Mouse (Mus musculus): ENCODE results near the gene Ubox5. TPM values are rescaled to one million over a fixed set of nuclear protein-coding genes. Genes with fewer than 3 reads are reported as not detected.
A peak's percentile ranks its signal among the peaks of the same experiment; 100 is the strongest.

The Ubox5 gene
- polyA plus RNA-seq, 1 experiment from 2014 or later = 22.0 TPM

- Histone ChIP-seq H3K4me3 (peak overlapping the region; percentile 84), H3K9me3 (no peaks in the 10 kb centered on the region), H3K36me3 (replicated peaks) (peaks cover 42% of the 10 kb centered on the region), H3K27me3 (ENCODE audit: poor library complexity, severe bottlenecking) (peaks cover 30% of the 10 kb centered on the region), H3K4me1 (peaks cover 40% of the 10 kb centered on the region), H3K27ac (peak overlapping the region; percentile 90)
- 3% methylated on average over 37 of the region's 37 CpGs for WGBS
- no peak for DNase-seq (ENCODE audit: extremely low spot score, low spot score)
Measured at GRCm38 (mm10) chr2:130629080-130629838, 579 bp downstream of the Ubox5 start.

DNA sequence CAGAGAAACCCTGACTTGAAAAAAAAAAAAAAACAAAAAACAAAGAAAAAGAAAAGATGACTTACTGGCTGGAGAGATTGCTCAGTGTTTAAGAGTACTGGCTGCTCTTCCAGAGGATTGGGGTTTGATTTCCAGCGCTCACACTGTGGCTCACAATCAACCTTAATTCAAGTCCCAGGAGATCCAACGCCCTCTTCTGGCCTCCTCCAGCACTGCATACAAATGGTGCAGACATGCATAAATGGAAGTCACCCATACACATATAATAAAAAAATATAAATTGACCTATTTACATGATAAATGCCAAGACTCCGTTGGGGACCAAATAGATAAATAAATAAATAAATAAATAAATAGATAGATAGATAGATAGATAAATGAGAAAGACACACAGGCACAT, 1.4 kb downstream of the Ubox5 start:
- Histone ChIP-seq H3K27me3 (ENCODE audit: poor library complexity, severe bottlenecking) (peaks cover 22% of the 10 kb centered on the region), H3K36me3 (replicated peaks) (peaks cover 50% of the 10 kb centered on the region), H3K4me3 (peak overlapping the region; percentile 84), H3K9me3 (no peaks in the 10 kb centered on the region), H3K4me1 (peaks cover 32% of the 10 kb centered on the region), H3K27ac (no peak overlapping the region)
- 67% methylated on average over 3 of the region's 3 CpGs for WGBS
- no peak for DNase-seq (ENCODE audit: extremely low spot score, low spot score)

- Histone ChIP-seq H3K4me1 (no peaks in the 10 kb centered on the region), H3K27me3 (ENCODE audit: poor library complexity, severe bottlenecking) (no peaks in the 10 kb centered on the region), H3K4me3 (no peak overlapping the region), H3K36me3 (replicated peaks) (peaks cover 91% of the 10 kb centered on the region), H3K27ac (no peak overlapping the region), H3K9me3 (no peaks in the 10 kb centered on the region)
- no peak for DNase-seq (ENCODE audit: extremely low spot score, low spot score)
- 93% methylated on average over 7 of the region's 7 CpGs for WGBS
Measured at GRCm38 (mm10) chr2:130618972-130619371, 10.9 kb downstream of the Ubox5 start.

DNA sequence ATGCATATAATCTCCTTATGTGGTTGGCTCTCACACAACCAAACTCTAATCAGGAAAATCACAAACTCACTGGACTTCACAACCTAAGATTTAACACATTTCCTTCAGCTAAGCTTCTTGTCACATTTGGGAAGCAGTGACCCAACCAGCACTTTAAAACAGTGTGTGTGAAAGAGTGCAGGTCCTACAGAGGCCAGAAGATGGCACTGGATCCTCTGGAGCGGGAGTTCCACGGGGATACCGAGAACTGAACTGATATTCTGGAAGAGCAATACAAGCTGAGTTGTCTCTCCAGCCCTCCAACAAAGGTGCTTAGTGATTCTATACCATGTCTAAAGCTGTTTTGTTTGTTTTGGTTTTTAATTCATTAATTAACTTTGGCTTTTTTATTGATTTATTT, 16.7 kb downstream of the Ubox5 start:
- no peaks in the 10 kb centered on the region for H3K9me3 ChIP-seq
- H3K36me3 ChIP-seq (replicated peaks) = peaks cover 58% of the 10 kb centered on the region
- H3K27ac ChIP-seq = no peak overlapping the region
- H3K27me3 ChIP-seq (ENCODE audit: poor library complexity, severe bottlenecking) = no peaks in the 10 kb centered on the region
- no peaks in the 10 kb centered on the region for H3K4me1 ChIP-seq
- WGBS = 69% methylated on average over 3 of the region's 3 CpGs
- H3K4me3 ChIP-seq = no peak overlapping the region
- no peak for DNase-seq (ENCODE audit: extremely low spot score, low spot score)

- peaks cover 71% of the 10 kb centered on the region for H3K36me3 ChIP-seq (replicated peaks)
- no peaks in the 10 kb centered on the region for H3K9me3 ChIP-seq
- no peak overlapping the region for H3K4me3 ChIP-seq
- no peaks in the 10 kb centered on the region for H3K4me1 ChIP-seq
- H3K27ac ChIP-seq = no peak overlapping the region
- H3K27me3 ChIP-seq (ENCODE audit: poor library complexity, severe bottlenecking) = no peaks in the 10 kb centered on the region
- 93% methylated on average over 4 of the region's 4 CpGs for WGBS
- DNase-seq (ENCODE audit: extremely low spot score, low spot score) = no peak
Measured at GRCm38 (mm10) chr2:130602195-130602594, 27.6 kb downstream of the Ubox5 start.

- Histone ChIP-seq H3K4me1 (no peaks in the 10 kb centered on the region), H3K36me3 (replicated peaks) (peaks cover 89% of the 10 kb centered on the region), H3K27ac (no peak overlapping the region), H3K4me3 (no peak overlapping the region), H3K9me3 (no peaks in the 10 kb centered on the region), H3K27me3 (ENCODE audit: poor library complexity, severe bottlenecking) (no peaks in the 10 kb centered on the region)
- DNase-seq (ENCODE audit: extremely low spot score, low spot score) = no peak
- WGBS = 80% methylated on average over 3 of the region's 3 CpGs
Measured at GRCm38 (mm10) chr2:130598399-130598798, 31.4 kb downstream of the Ubox5 start.

GRCm38 (mm10) chr2:130597601-130598010, 32.2 kb downstream of the Ubox5 start:
- no peak overlapping the region for H3K27ac ChIP-seq
- H3K4me1 ChIP-seq = no peaks in the 10 kb centered on the region
- H3K4me3 ChIP-seq = no peak overlapping the region
- no peak for DNase-seq (ENCODE audit: extremely low spot score, low spot score)
- no peaks in the 10 kb centered on the region for H3K9me3 ChIP-seq
- 37% methylated on average over 1 of the region's 1 CpGs for WGBS
- H3K27me3 ChIP-seq (ENCODE audit: poor library complexity, severe bottlenecking) = no peaks in the 10 kb centered on the region
- peaks cover 89% of the 10 kb centered on the region for H3K36me3 ChIP-seq (replicated peaks)

- no peak overlapping the region for H3K4me3 ChIP-seq
- H3K36me3 ChIP-seq (replicated peaks) = peaks cover 90% of the 10 kb centered on the region
- H3K27ac ChIP-seq = no peak overlapping the region
- H3K9me3 ChIP-seq = no peaks in the 10 kb centered on the region
- DNase-seq (ENCODE audit: extremely low spot score, low spot score) = no peak
- H3K27me3 ChIP-seq (ENCODE audit: poor library complexity, severe bottlenecking) = no peaks in the 10 kb centered on the region
- H3K4me1 ChIP-seq = no peaks in the 10 kb centered on the region
- WGBS = 83% methylated on average over 1 of the region's 1 CpGs
Measured at GRCm38 (mm10) chr2:130595596-130595995, 34.2 kb downstream of the Ubox5 start.

GRCm38 (mm10) chr2:130591016-130591415, 38.8 kb downstream of the Ubox5 start:
- 89% methylated on average over 2 of the region's 2 CpGs for WGBS
- H3K9me3 ChIP-seq = no peaks in the 10 kb centered on the region
- peaks cover 9% of the 10 kb centered on the region for H3K4me1 ChIP-seq
- no peak overlapping the region for H3K27ac ChIP-seq
- no peak for DNase-seq (ENCODE audit: extremely low spot score, low spot score)
- no peaks in the 10 kb centered on the region for H3K27me3 ChIP-seq (ENCODE audit: poor library complexity, severe bottlenecking)
- peaks cover 55% of the 10 kb centered on the region for H3K36me3 ChIP-seq (replicated peaks)
- no peak overlapping the region for H3K4me3 ChIP-seq

DNA sequence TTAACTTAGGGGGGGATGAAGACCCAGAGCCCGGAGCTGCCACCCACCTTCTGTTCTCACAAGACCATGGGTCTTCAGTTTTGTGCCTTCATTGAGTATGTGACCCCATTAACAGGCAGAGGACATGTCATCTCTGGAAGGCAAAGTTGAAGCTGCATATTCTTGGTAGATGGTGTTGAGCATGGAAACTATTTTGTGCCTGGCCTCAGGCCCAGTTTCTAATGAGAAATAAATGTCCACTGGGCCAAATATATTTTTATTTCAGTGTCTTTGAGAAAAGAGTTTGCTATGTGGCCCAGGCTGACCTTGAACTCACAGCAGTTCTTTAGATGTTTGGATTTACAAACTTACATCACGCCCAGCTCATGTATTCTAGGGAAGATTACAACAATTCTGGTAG, 40.1 kb downstream of the Ubox5 start:
- H3K4me3 ChIP-seq = no peak overlapping the region
- no peak overlapping the region for H3K27ac ChIP-seq
- DNase-seq (ENCODE audit: extremely low spot score, low spot score) = no peak
- H3K36me3 ChIP-seq (replicated peaks) = peaks cover 43% of the 10 kb centered on the region
- no peaks in the 10 kb centered on the region for H3K9me3 ChIP-seq
- 93% methylated on average over 2 of the region's 2 CpGs for WGBS
- peaks cover 9% of the 10 kb centered on the region for H3K4me1 ChIP-seq
- 0 out of 2 replicates have a peak, but pooled peaks cover 5% of the 10 kb centered on the region for H3K27me3 ChIP-seq (ENCODE audit: poor library complexity, severe bottlenecking)

DNA sequence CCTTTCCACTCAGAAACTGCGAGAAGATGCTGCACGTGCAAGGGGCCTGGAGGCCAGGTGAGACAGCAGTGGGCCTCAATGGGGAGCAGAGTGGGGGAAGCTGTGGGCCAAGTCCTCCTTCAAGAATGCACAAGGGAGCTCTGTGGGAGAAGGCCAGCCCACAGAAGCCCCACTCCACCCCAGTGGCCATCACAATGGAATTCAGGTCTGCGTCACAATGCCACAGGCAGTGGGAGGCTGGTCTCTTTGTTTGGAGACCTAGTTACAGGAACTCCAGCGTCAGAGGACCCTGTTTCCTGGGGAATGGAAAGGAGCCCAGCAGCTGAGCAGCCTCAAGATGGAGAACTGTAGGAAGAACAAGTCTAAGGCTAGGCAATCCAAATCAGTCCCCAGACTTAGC, 40.7 kb downstream of the Ubox5 start:
- Histone ChIP-seq H3K27me3 (ENCODE audit: poor library complexity, severe bottlenecking) (peaks cover 9% of the 10 kb centered on the region), H3K9me3 (no peaks in the 10 kb centered on the region), H3K36me3 (replicated peaks) (peaks cover 40% of the 10 kb centered on the region), H3K27ac (peak overlapping the region; percentile 40; the same call in 1 of the 2 replicates), H3K4me3 (no peak overlapping the region), H3K4me1 (peaks cover 9% of the 10 kb centered on the region)
- WGBS = 67% methylated on average over 4 of the region's 4 CpGs
- no peak for DNase-seq (ENCODE audit: extremely low spot score, low spot score)

DNA sequence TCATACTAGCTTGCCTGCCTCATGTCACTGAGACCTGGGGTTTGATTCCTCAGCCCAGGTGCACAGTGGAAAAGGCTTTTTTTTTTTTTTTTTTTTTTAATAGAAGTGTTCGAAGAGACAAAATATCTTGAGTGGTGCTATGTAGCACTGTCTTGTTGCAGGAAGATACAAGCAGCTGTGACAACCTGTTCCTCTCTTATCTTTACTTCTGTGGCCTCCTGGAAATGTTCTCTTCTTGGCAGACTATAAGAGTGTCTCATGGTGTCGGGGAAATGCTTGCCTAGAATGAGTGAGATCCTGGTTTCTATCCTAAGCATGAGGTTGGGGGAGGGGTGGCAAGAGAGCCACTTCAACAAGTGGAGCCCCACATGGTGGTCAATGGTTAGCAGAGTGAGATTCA, 41.5 kb downstream of the Ubox5 start:
- H3K9me3 ChIP-seq = no peaks in the 10 kb centered on the region
- WGBS = 85% methylated on average over 2 of the region's 2 CpGs
- no peak overlapping the region for H3K4me3 ChIP-seq
- peaks cover 9% of the 10 kb centered on the region for H3K4me1 ChIP-seq
- peaks cover 17% of the 10 kb centered on the region for H3K27me3 ChIP-seq (ENCODE audit: poor library complexity, severe bottlenecking)
- H3K36me3 ChIP-seq (replicated peaks) = peaks cover 34% of the 10 kb centered on the region
- no peak overlapping the region for H3K27ac ChIP-seq
- DNase-seq (ENCODE audit: extremely low spot score, low spot score) = no peak

DNA sequence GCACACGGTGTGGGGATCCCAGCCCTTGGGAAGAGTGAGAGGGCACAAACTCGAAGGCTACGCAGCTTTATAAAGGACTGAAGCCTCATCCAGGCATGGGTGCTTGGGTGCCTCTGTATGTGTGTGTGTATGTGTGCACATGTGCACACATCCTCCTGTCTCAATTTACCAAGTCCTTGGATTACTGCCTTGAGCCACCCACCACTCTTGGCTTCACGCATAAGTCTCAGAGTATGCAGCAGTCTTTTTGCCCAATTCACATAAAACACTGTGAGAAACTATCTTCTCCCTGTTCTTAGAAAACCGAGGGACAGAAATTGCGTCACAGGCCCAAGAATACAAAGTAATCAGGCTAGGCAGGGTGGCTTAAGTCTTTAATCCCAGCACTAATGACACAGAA, 43.8 kb downstream of the Ubox5 start:
- 86% methylated on average over 6 of the region's 6 CpGs for WGBS

More for the DNA sequence above, 43.8 kb downstream of the Ubox5 start:
- Histone ChIP-seq H3K4me1 (peaks cover 14% of the 10 kb centered on the region), H3K9me3 (no peaks in the 10 kb centered on the region), H3K36me3 (replicated peaks) (peaks cover 13% of the 10 kb centered on the region), H3K27ac (no peak overlapping the region), H3K27me3 (ENCODE audit: poor library complexity, severe bottlenecking) (peaks cover 40% of the 10 kb centered on the region), H3K4me3 (no peak overlapping the region)
- no peak for DNase-seq (ENCODE audit: extremely low spot score, low spot score)
